Mouse (Mus musculus): ENCODE measurements at regions not wholly inside any gene's neighbourhood (a gene's known extent, or its start where the extent isn't known, plus 50 kb on each side); places are given as distances from the start of the nearest gene placed in this dataset.

DNA sequence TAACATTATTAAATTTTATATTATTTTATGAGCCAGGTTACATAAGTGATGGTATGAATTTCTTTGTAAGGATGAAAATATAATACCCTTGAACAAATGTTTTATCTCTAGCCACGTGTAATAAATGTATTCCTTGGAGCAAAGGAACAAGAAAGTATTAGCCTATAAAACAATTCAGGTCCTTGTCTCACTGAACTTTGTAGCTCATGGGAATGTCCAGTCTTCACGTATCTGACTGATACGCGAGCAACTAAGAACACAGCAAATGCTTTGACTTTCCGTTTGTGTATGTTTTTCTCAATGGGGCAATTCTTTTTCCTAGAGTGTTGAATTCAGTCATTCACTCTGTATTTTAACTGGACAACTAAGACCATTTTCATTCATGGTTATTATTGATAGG is 216.9 kb upstream of the Mettl25 start:
- no peak for DNase-seq (ENCODE audit: low read depth)

DNA sequence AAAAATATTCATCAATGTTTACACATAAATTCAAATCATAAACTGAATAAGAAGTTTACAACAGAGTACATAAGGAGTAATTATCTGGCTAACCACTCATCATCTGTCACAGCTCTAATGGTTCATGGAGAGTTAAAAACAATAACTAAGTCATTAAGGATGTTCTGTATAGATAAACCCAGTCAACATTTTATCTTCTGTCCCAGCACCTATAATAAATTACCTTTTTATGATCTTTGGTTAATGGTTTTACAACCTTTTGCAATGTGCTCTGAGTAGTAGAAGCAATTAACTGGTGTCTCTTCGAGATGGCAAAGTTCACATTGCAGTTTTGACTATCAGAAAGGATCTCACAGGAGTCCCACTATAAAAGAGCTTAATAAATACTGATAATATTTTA is 197.3 kb upstream of the Mettl25 start:
- DNase-seq (ENCODE audit: low read depth), result no peak

- no peak for DNase-seq (ENCODE audit: low read depth)
These were observed 196.9 kb upstream of the Mettl25 start for GRCm38 (mm10) chr10:106038033-106038432.

- no peak for DNase-seq (ENCODE audit: low read depth)
These were observed 192.2 kb upstream of the Mettl25 start for GRCm38 (mm10) chr10:106033416-106033815.

DNA sequence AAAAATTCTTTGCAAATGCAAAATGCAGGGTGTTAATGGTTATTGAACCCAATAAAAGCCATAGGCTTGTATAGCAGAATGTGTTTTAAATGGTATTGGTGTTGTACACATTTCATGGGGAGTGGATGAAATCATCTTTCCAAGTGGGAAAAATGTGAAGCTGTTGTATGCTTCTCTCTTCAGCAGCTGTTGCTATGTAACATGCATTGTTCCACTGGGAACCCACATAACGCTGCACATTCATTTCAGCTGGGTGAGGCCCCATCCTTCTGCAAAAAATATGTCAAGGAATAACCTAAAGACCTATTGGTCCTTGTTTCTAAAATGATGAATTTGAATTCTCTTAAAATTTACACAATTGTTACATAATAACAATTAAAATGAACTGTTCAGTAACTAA is 183.5 kb upstream of the Mettl25 start:
- no peak for DNase-seq (ENCODE audit: low read depth)

DNA sequence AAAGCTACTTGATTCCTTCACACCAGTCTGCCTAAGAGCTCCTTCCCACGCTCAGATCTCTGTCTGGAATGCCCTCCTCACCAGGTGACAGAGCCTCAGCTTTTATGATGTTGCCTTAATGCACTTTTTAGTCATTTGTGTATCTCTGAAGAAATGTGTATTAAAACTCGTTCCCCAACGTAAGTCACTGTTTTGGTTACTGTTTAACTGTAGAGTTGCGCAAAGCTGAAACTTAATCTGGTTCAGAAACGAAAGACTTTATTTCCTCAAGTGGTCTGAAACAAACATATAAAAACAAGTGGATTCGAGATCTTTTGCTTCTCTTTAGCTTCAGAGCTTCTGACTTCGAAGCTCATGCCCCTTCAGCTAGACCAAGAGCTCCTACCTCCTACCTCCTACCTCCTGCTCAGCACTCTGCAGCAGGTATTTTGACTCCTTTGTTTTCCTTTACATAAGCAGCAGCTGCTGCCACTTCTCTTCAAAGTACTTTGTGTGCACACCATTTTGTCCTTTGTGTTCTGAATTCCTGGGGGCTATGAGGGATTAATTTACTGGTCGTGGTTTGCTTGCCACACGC is 182.5 kb upstream of the Mettl25 start:
- peak; percentile 2 for DNase-seq (ENCODE audit: low read depth)

DNA sequence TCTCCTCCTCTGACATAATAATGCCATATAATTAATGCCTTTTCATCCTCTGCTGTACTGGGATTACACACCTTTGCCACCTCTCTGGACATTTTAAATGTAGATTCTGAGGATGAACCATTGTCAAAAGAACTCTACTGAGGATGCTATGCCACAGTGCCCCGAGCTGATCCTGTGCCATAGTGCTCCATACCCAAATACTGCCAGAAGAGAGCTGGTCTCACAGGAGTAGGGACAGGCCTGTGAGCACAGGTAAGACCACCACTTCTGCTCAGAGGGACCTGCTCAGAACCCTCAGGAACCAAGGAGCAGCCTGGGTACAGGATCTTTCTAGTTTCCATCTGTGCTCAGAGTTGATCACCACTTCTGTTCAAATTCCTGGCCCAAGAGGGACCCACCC is 174.8 kb upstream of the Mettl25 start:
- no peak for DNase-seq (ENCODE audit: low read depth)

DNA sequence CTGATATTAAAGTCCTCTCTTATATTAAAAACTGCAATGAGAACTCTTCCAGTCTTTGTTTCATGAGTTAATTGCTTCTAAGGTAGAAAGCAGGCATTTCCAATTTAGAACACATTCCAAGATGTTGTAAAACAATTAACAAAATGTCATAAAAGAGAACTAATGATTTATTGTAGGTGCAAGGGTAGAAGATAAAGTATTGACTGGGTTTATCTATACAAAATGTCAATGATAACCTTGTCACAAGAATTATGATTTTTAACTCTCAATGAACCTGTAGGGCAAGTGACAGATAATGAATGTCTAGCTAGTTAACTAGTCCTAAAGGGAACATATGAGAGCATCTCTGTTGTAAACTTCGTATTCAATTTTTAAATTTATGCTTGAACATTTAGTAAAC is 174.3 kb upstream of the Mettl25 start:
- no peak for DNase-seq (ENCODE audit: low read depth)

- no peak for DNase-seq (ENCODE audit: low read depth)
These were observed 169.0 kb upstream of the Mettl25 start for GRCm38 (mm10) chr10:106010131-106010530.

GRCm38 (mm10) chr10:106007331-106007730 is 166.2 kb upstream of the Mettl25 start:
- DNase-seq (ENCODE audit: low read depth), result no peak

DNA sequence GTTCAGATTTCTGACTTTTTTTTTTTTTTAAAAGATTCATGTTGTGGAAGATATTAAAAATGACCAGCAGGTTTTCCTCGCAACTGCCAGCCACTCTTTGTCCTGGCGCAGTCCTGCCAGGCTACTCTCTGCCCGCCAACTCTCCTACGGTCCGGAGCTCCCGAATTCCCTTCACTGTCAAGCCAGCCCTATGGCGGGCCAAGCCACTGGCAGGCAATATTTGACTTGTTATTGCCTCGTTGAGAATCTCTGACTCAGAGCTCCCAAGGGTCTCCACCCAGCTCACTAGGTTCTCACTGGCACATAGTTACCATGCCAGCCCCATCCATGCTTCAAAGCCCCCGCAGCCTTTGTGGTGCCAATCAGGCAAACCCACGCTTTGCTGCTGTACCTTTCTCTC is 165.7 kb upstream of the Mettl25 start:
- DNase-seq (ENCODE audit: low read depth), result no peak

GRCm38 (mm10) chr10:106006061-106006460 is 164.9 kb upstream of the Mettl25 start:
- DNase-seq (ENCODE audit: low read depth), result no peak

GRCm38 (mm10) chr10:105957468-105957867 is 116.3 kb upstream of the Mettl25 start:
- DNase-seq (ENCODE audit: low read depth), result peak; percentile 14

DNA sequence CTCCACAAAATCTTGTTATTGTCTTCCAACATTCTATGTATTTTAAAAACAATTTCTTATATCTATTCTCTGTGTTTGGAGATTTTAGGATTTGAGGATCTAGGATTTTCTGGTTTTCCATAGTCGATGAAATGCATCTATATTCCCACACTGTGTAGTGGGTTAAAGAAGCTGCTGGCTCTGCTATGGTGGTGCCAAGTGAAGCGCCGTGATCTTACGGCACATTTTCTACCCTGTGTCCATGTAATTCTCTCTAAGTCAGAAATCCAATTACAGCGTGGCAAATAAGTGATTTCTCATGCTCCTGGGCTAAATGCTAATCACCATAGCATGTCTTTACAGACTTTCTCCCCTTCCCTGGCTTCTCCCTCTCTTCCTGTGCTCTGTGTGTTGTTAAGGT is 92.1 kb upstream of the Mettl25 start:
- DNase-seq (ENCODE audit: low read depth), result no peak

DNA sequence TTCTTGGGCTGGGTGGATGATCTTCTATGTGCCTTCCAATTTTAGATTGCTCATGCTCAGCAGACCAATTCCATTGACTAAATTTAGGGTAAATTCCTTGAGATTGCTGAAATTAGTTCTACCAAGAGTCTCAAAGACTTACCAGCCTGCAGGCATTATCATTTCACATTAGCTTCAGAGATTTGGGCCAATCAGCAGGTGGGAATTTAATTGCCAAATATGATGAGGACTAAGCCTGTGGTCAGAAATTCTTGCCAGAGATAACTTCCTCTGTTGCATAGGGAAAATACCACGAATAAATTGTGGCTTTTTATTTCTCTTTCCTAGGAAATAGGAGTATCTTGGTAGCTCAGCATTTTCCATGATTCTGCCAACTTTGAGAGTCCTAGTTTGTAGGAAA is 91.6 kb upstream of the Mettl25 start:
- no peak for DNase-seq (ENCODE audit: low read depth)

DNA sequence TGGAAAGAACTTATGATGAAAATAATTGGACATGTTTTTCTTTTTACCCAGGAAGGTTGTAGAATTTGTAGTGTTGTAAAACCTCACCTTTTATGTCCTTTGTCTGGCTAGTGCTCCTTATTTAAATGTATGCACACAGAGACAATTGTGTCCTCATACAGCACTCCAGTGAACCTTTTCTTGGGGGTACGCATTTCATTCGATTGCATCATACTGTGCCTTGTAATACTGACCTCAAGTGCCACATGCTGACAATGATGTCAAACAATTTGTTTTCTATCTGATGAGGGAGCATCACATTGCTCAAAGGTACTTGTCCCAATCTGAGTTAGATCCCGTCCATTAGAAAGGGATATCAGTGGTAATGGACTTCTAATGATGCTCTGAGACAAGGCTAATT is 86.4 kb upstream of the Mettl25 start:
- DNase-seq (ENCODE audit: low read depth), result no peak

- DNase-seq (ENCODE audit: low read depth), result no peak
These were observed 85.7 kb upstream of the Mettl25 start for GRCm38 (mm10) chr10:105926912-105927238.

DNA sequence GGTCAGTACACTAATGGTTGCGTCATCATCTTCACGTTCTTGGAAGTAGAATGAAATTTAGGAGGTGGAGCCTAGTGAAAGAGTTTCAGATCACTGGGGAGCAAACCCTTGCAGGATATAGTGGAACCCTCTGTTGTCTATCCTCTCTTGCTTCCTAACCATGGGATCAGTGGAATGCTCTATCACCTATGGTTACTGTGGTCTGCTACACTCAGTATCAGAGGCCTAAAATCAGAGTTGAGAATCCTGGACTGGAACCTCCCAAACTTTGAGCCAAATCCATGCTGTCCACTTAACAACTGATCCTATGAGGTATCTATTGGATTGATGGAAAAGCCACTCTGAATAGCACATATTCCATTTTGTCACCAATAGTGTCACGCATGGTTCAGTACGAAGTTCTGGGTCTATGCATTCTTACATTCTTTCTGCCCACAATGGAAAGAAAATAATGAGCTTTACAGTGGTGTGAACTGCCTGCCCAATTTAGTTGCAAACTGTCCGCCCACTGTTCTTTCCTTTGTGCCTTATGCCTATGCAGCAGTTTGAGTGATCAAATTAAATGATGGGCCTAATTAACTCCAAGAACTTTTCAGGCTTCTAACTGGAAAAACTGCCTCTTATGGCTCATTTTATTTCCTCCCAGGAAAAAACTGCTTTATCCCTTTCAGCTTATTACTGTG is 85.2 kb upstream of the Mettl25 start:
- DNase-seq (ENCODE audit: low read depth), result no peak

- no peak for DNase-seq (ENCODE audit: low read depth)
These were observed 58.5 kb upstream of the Mettl25 start for GRCm38 (mm10) chr10:105899677-105900076.

GRCm38 (mm10) chr10:105899225-105899624 is 58.0 kb upstream of the Mettl25 start:
- no peak for DNase-seq (ENCODE audit: low read depth)
